In genomic region chr11:119940142-119940541, GRCm38 (mm10) we compare ENCODE assay signal across 13 mouse cellular contexts. TPM values are rescaled to one million over a fixed set of nuclear protein-coding genes. Genes with fewer than 3 reads are reported as not detected.
DNase-seq lines count a peak whose midpoint lies in the region; ATAC-seq and TF ChIP-seq lines count a peak whose summit lies in the region.
"Had no signal": no experiment of that assay in that cellular context is flagged by ENCODE, and none has a peak within 500 bp of the region (broad histone marks: within the 10 kb centered on the region; RNA-seq: fewer than 3 reads in every experiment).

No protein-coding gene starts in this region.

- H3K27me3 ChIP-seq in hindbrain, embryonic 10.5 days (ENCODE audit: insufficient read depth, poor library complexity, severe bottlenecking), result peaks cover 58% of the 10 kb centered on the region
- 0 out of 2 replicates have a peak, but pooled peaks cover 3% of the 10 kb centered on the region for H3K27me3 ChIP-seq in hindbrain, embryonic 14.5 days (ENCODE audit: control insufficient read depth, insufficient read depth, low read length)
- H3K27me3 ChIP-seq in forebrain, embryonic 15.5 days, result no peaks in the 10 kb centered on the region

- no peak overlapping the region for H3K4me2 ChIP-seq in hindbrain, embryonic 14.5 days (replicated peaks)
- peak overlapping the region; percentile 97 for H3K4me2 ChIP-seq in forebrain, embryonic 15.5 days (replicated peaks)
- H3K4me2 ChIP-seq: heart, embryonic 11.5 days had no signal

- no peak overlapping the region for H3K9ac ChIP-seq in hindbrain, embryonic 14.5 days
- no peak overlapping the region; the same call in 1 of the 2 replicates for H3K9ac ChIP-seq in forebrain, embryonic 15.5 days (replicated peaks)

- no peaks in the 10 kb centered on the region for H3K9me3 ChIP-seq in hindbrain, embryonic 10.5 days
- no peaks in the 10 kb centered on the region for H3K9me3 ChIP-seq in hindbrain, embryonic 14.5 days (ENCODE audit: control insufficient read depth, low read length)
- no peaks in the 10 kb centered on the region for H3K9me3 ChIP-seq in forebrain, embryonic 15.5 days

- WGBS in hindbrain, embryonic 10.5 days, result 70% methylated on average over 11 of the region's 11 CpGs
- 53% methylated on average over 11 of the region's 11 CpGs for WGBS in hindbrain, embryonic 14.5 days
- WGBS in forebrain, embryonic 15.5 days, result 53% methylated on average over 11 of the region's 11 CpGs

- peaks cover 99% of the 10 kb centered on the region for H3K4me1 ChIP-seq in hindbrain, embryonic 10.5 days (replicated peaks)
- peaks cover 39% of the 10 kb centered on the region for H3K4me1 ChIP-seq in hindbrain, embryonic 14.5 days (replicated peaks; ENCODE audit: control insufficient read depth, insufficient read depth, low read length)
- H3K4me1 ChIP-seq in forebrain, embryonic 15.5 days, result peaks cover 90% of the 10 kb centered on the region

- 0 out of 2 replicates have a peak overlapping the region, but pooled peaks have one; percentile 45 for H3K27ac ChIP-seq in hindbrain, embryonic 10.5 days
- no peak overlapping the region for H3K27ac ChIP-seq in hindbrain, embryonic 14.5 days
- peak overlapping the region; percentile 93 for H3K27ac ChIP-seq in forebrain, embryonic 15.5 days (replicated peaks)
- no peak overlapping the region for H3K27ac ChIP-seq in gastrocnemius, adult 2 months

- no peaks in the 10 kb centered on the region for H3K36me3 ChIP-seq in hindbrain, embryonic 10.5 days
- H3K36me3 ChIP-seq in hindbrain, embryonic 14.5 days (replicated peaks; ENCODE audit: control insufficient read depth, insufficient read depth), result no peaks in the 10 kb centered on the region
- no peaks in the 10 kb centered on the region for H3K36me3 ChIP-seq in forebrain, embryonic 15.5 days

- no peak for DNase-seq in hindbrain, embryonic 10.5 days (ENCODE audit: low spot score)
- no peak for DNase-seq in hindbrain, embryonic 14.5 days (ENCODE audit: low spot score)
- peak; percentile 59 for DNase-seq in left cerebral cortex, adult 11 months (ENCODE audit: low spot score)
- DNase-seq in left cerebral cortex, adult 8-10 months (ENCODE audit: low spot score in 2 of 2), result no peak
- peak; percentile 80 for DNase-seq in brain, embryonic 14.5 days (ENCODE audit: low read depth)
- no peak for DNase-seq in gastrocnemius, adult 2 months
- no peak for DNase-seq in embryo, embryonic 10.5 days (ENCODE audit: low spot score)
- DNase-seq: adrenal gland, postnatal 36 days; cerebellum, adult 9-10 months; lung, postnatal 14 days; retina, postnatal 1 day had no signal

- H3K4me3 ChIP-seq in hindbrain, embryonic 10.5 days, result no peak overlapping the region
- no peak overlapping the region for H3K4me3 ChIP-seq in hindbrain, embryonic 14.5 days (replicated peaks; ENCODE audit: low read length)
- peak overlapping the region; percentile 7; the same call in 1 of the 2 replicates for H3K4me3 ChIP-seq in forebrain, embryonic 15.5 days
- H3K4me3 ChIP-seq in gastrocnemius, adult 2 months, result no peak overlapping the region

- no peak for ATAC-seq in hindbrain, embryonic 14.5 days (ENCODE audit: low FRiP score)
- no peak for ATAC-seq in forebrain, embryonic 15.5 days (replicated peaks)

- no peak for TF ChIP-seq POLR2A in brain, embryonic 14.5 days (IDR thresholded peaks at IDR 0.05; ENCODE audit: borderline replicate concordance, extremely low read depth, insufficient read depth, insufficient read length, poor library complexity, severe bottlenecking)

- TF ChIP-seq CTCF in brain, embryonic 14.5 days (IDR thresholded peaks at IDR 0.05; ENCODE audit: borderline replicate concordance, extremely low read depth, insufficient read depth, insufficient read length), result no peak
- TF ChIP-seq CTCF in gastrocnemius, adult 2 months (IDR thresholded peaks at IDR 0.05), result no peak

- intact Hi-C loops in gastrocnemius, adult 2 months (cut with DNase I), result no loop called here

RNA-seq across cellular contexts. Expression of gene Baiap2, which starts 2.4 kb away (rescaled TPM):
- polyA plus RNA-seq in hindbrain, embryonic 10.5 days (2016; fragmentation: Nextera tagmentation; extraction: Ambion mirVana), result 9.8 and 11.0 TPM in 2 replicates
- 13.7 and 14.4 TPM in 2 replicates for polyA plus RNA-seq in hindbrain, embryonic 14.5 days (2014; fragmentation: Nextera tagmentation; extraction: Ambion mirVana)
- 100 to 1,000 TPM; 214 to 238 (median 219) TPM for total RNA-seq in left cerebral cortex, adult 8-10 months (2022)
- 17.8 and 27.9 TPM in 2 replicates for polyA plus RNA-seq in brain, embryonic 14.5 days (2012; rRNA removed)
- polyA plus RNA-seq in forebrain, embryonic 15.5 days (2015; fragmentation: Nextera tagmentation; extraction: Ambion mirVana), result 28.1 and 34.0 TPM in 2 replicates
- total RNA-seq in gastrocnemius, adult 2 months (2021), result 1 to 10 TPM; 1.5 to 2.0 TPM

RNA-seq across cellular contexts. Expression of gene Chmp6, which starts 26.9 kb away (rescaled TPM):
- polyA plus RNA-seq in hindbrain, embryonic 10.5 days (2016; fragmentation: Nextera tagmentation; extraction: Ambion mirVana), result 112 and 114 TPM in 2 replicates
- polyA plus RNA-seq in hindbrain, embryonic 14.5 days (2014; fragmentation: Nextera tagmentation; extraction: Ambion mirVana), result 91.1 and 95.5 TPM in 2 replicates
- 10 to 100 TPM; 39.5 to 43.1 (median 41.9) TPM for total RNA-seq in left cerebral cortex, adult 8-10 months (2022)
- 63.2 and 63.6 TPM in 2 replicates for polyA plus RNA-seq in brain, embryonic 14.5 days (2012; rRNA removed)
- polyA plus RNA-seq in forebrain, embryonic 15.5 days (2015; fragmentation: Nextera tagmentation; extraction: Ambion mirVana), result 94.2 and 95.7 TPM in 2 replicates
- total RNA-seq in gastrocnemius, adult 2 months (2021), result 10 to 100 TPM; 29.6 to 31.3 TPM

Comparison
In these comparisons a context has a peak if more than half of its experiments do, and no peak if none do; other contexts are left out.
1. DNase-seq: peak in left cerebral cortex, adult 11 months (single experiment) and brain, embryonic 14.5 days (single experiment); none in hindbrain, embryonic 10.5 days (single experiment), hindbrain, embryonic 14.5 days (single experiment), left cerebral cortex, adult 8-10 months (0 of 2), gastrocnemius, adult 2 months (single experiment) and embryo, embryonic 10.5 days (single experiment).
2. H3K27ac ChIP-seq: peak in hindbrain, embryonic 10.5 days (single experiment) and forebrain, embryonic 15.5 days (single experiment); none in hindbrain, embryonic 14.5 days (single experiment) and gastrocnemius, adult 2 months (single experiment).